ENCODE assay signal across 28 mouse cellular contexts in genomic region chr8:31600979-31601378, GRCm38 (mm10).
"Had no signal": no experiment of that assay in that cellular context is flagged by ENCODE, and none has a peak within 500 bp of the region (broad histone marks: within the 10 kb centered on the region; RNA-seq: fewer than 3 reads in every experiment).

No protein-coding gene starts in this region.

- ATAC-seq: forebrain, embryonic 13.5 days; forebrain, embryonic 14.5 days; forebrain, embryonic 15.5 days; forebrain, embryonic 16.5 days; forebrain, postnatal 0 days had no signal

- H3K27me3 ChIP-seq: embryonic facial prominence, embryonic 12.5 days; embryonic facial prominence, embryonic 13.5 days; embryonic facial prominence, embryonic 15.5 days; forebrain, embryonic 12.5 days; forebrain, embryonic 13.5 days; forebrain, embryonic 15.5 days had no signal

- H3K36me3 ChIP-seq: embryonic facial prominence, embryonic 10.5 days; embryonic facial prominence, embryonic 12.5 days; embryonic facial prominence, embryonic 13.5 days; embryonic facial prominence, embryonic 15.5 days; forebrain, embryonic 10.5 days; forebrain, embryonic 12.5 days; forebrain, embryonic 15.5 days; heart, embryonic 10.5 days had no signal

- DNase-seq: cerebellum, adult 9-10 months; cerebellum, adult 9-11 months; cerebellum, postnatal 10 days; cerebellum, postnatal 14 days; cerebellum, postnatal 25 days; cerebellum, postnatal 36 days; embryo, embryonic 11 days; forebrain, postnatal 0 days; gastrocnemius, adult 2 months; gastrocnemius, postnatal 10 days; gastrocnemius, postnatal 14 days; gastrocnemius, postnatal 25 days; gastrocnemius, postnatal 36 days; heart, adult 11 months; heart, adult 18-20 months; heart, adult 2 months had no signal

- H3K4me2 ChIP-seq: embryonic facial prominence, embryonic 12.5 days; embryonic facial prominence, embryonic 13.5 days; embryonic facial prominence, embryonic 15.5 days; forebrain, embryonic 12.5 days; forebrain, embryonic 13.5 days; forebrain, embryonic 15.5 days had no signal

- H3K4me1 ChIP-seq: embryonic facial prominence, embryonic 10.5 days; embryonic facial prominence, embryonic 12.5 days; embryonic facial prominence, embryonic 13.5 days; embryonic facial prominence, embryonic 15.5 days; forebrain, embryonic 10.5 days; forebrain, embryonic 12.5 days; forebrain, embryonic 13.5 days; forebrain, embryonic 15.5 days; heart, embryonic 10.5 days had no signal

- H3K4me3 ChIP-seq: embryonic facial prominence, embryonic 10.5 days; embryonic facial prominence, embryonic 12.5 days; embryonic facial prominence, embryonic 13.5 days; embryonic facial prominence, embryonic 15.5 days; erythroblast, embryonic 14.5 days; forebrain, embryonic 10.5 days; forebrain, embryonic 12.5 days; forebrain, embryonic 13.5 days; forebrain, embryonic 15.5 days; gastrocnemius, adult 2 months; heart, adult 2 months; heart, embryonic 10.5 days had no signal

- H3K9me3 ChIP-seq: embryonic facial prominence, embryonic 10.5 days; embryonic facial prominence, embryonic 12.5 days; embryonic facial prominence, embryonic 13.5 days; embryonic facial prominence, embryonic 15.5 days; forebrain, embryonic 10.5 days; forebrain, embryonic 12.5 days; forebrain, embryonic 13.5 days; forebrain, embryonic 15.5 days; heart, embryonic 10.5 days had no signal

- H3K9ac ChIP-seq: embryonic facial prominence, embryonic 12.5 days; embryonic facial prominence, embryonic 13.5 days; embryonic facial prominence, embryonic 15.5 days; forebrain, embryonic 12.5 days; forebrain, embryonic 13.5 days; forebrain, embryonic 15.5 days; forebrain, postnatal 0 days had no signal

- H3K27ac ChIP-seq: embryonic facial prominence, embryonic 10.5 days; embryonic facial prominence, embryonic 12.5 days; embryonic facial prominence, embryonic 13.5 days; embryonic facial prominence, embryonic 15.5 days; forebrain, embryonic 10.5 days; forebrain, embryonic 12.5 days; forebrain, embryonic 13.5 days; forebrain, embryonic 15.5 days; gastrocnemius, adult 2 months; heart, adult 2 months; heart, embryonic 10.5 days had no signal
